Mouse (Mus musculus) right cerebral cortex, adult 2 months (tissue): ENCODE data around the gene Tiam2.

ENCODE experiments used
- DNase-seq, 2 experiments: peaks; one replicate each; pipeline ENCODE4 v3.0.0; 2021 to 2022; ENCODE audit warnings: low spot score in 2 of 2

Gene Tiam2

GRCm38 (mm10) chr17:3451077-3451476, 124.7 kb downstream of the Tiam2 start:
- peak; percentile 46 to 60 for DNase-seq

GRCm38 (mm10) chr17:3452571-3453311, 126.4 kb downstream of the Tiam2 start:
- DNase-seq: no peak

- DNase-seq: no peak
Observed at GRCm38 (mm10) chr17:3453946-3454345, 127.6 kb downstream of the Tiam2 start.

- no peak for DNase-seq
Observed at GRCm38 (mm10) chr17:3454850-3455249, 128.5 kb downstream of the Tiam2 start.

GRCm38 (mm10) chr17:3457914-3458681, 131.7 kb downstream of the Tiam2 start:
- no peak for DNase-seq

GRCm38 (mm10) chr17:3465861-3466260, 139.5 kb downstream of the Tiam2 start:
- no peak for DNase-seq

GRCm38 (mm10) chr17:3466681-3467080, 140.3 kb downstream of the Tiam2 start:
- no peak for DNase-seq

- DNase-seq: no peak
Observed at GRCm38 (mm10) chr17:3467636-3468324, 141.4 kb downstream of the Tiam2 start.

GRCm38 (mm10) chr17:3472018-3472417, 145.6 kb downstream of the Tiam2 start:
- peak; percentile 62 to 79 for DNase-seq

GRCm38 (mm10) chr17:3476546-3476945, 150.2 kb downstream of the Tiam2 start:
- DNase-seq: no peak

GRCm38 (mm10) chr17:3481576-3482575, 155.5 kb downstream of the Tiam2 start:
- peak; percentile 56 to 58 for DNase-seq

- DNase-seq: peak in 1 of 2 experiments; percentile 51
Observed at GRCm38 (mm10) chr17:3483091-3483490, 156.7 kb downstream of the Tiam2 start.

- DNase-seq: no peak
Observed at GRCm38 (mm10) chr17:3485851-3486250, 159.5 kb downstream of the Tiam2 start.

- DNase-seq: no peak
Observed at GRCm38 (mm10) chr17:3487211-3487610, 160.8 kb downstream of the Tiam2 start.

GRCm38 (mm10) chr17:3487721-3488601, 161.6 kb downstream of the Tiam2 start:
- DNase-seq: no peak

GRCm38 (mm10) chr17:3490216-3490895, 164.0 kb downstream of the Tiam2 start:
- peak in 1 of 2 experiments; percentile 44 for DNase-seq

- no peak for DNase-seq
Observed at GRCm38 (mm10) chr17:3491065-3491464, 164.7 kb downstream of the Tiam2 start.

GRCm38 (mm10) chr17:3491667-3492066, 165.3 kb downstream of the Tiam2 start:
- no peak for DNase-seq

- no peak for DNase-seq
Observed at GRCm38 (mm10) chr17:3495576-3495975, 169.2 kb downstream of the Tiam2 start.

- no peak for DNase-seq
Observed at GRCm38 (mm10) chr17:3496080-3496479, 169.7 kb downstream of the Tiam2 start.
